Mouse (Mus musculus) neutrophil, adult 65 days (primary cell): Measurements from ENCODE around the gene Epha8. TPM values are rescaled to one million over a fixed set of nuclear protein-coding genes. Genes with fewer than 3 reads are reported as not detected.

ENCODE experiments used
- total RNA-seq: library from RNA; stranded (reverse); gene quantifications from 2 replicates; pipeline ENCODE4 v1.2.4, GENCODE M21; 2023

Gene Epha8
- total RNA-seq: not detected in 2 replicates

GRCm38 (mm10) chr4:136956751-136957446 is at the start of gene Epha8:
Gene Epha8 (minus strand): TSS chr4:136956816.

DNA sequence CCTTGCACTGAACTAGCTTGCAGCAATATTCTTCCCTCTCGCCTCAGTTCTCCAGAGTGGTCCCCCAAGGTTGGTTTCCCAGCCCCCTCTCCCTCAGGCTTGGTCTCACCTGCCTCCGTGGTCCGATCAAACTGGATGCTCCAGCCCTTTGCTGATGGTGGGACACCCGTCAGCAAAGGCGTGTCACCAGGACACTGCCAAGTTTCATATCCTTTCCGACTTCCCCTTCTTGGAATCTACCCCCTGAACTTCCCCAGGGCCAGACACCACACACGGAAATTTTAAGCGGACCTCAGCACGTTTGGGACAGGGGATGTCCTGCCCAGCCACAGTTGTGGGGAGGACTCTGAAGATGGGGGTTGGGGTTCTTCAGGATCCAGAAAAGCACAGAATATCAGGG is 58.0 kb downstream of the Epha8 start, which contains the start of gene C1qa:
Gene C1qa (minus strand): TSS at position 167 of the 400 bp plus-strand sequence.

GRCm38 (mm10) chr4:136892811-136893210 is 63.8 kb downstream of the Epha8 start, which contains the start of gene C1qc:
Gene C1qc (minus strand): TSS chr4:136893065.

DNA sequence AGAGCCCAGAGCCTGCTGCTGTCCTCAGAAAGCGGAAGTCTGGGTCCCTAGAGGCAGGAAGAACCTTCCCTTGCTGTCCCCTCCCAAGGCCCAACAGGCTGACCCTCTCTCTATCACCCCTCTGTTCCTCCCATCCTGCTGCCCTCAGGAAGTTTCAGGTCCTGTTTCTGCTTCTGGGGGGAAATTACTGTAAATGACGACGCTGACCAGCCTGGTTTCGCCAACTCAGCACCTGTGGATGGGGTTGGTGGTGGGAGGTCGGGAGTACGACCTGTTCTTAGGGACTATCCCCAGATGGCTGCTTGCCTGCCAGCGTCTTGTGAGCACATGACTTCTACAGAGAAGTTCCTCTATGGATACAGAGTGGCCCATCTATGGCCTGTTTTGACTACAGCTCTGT is 70.5 kb downstream of the Epha8 start, which contains the start of gene C1qb:
Gene C1qb (minus strand): TSS at position 87 of the 400 bp plus-strand sequence.

Other genes with a start within 250 kb of the Epha8 start
- 0.36 TPM in 1 of 2 replicates, not detected in the other for gene Ephb2, start 120.8 kb downstream of the Epha8 start, total RNA-seq
- not detected in 2 replicates for gene C1qb, start 70.6 kb downstream of the Epha8 start, total RNA-seq
- gene C1qc, start 63.8 kb downstream of the Epha8 start, total RNA-seq: not detected in 2 replicates
- gene C1qa, start 58.0 kb downstream of the Epha8 start, total RNA-seq: 0.63 TPM in 1 of 2 replicates, not detected in the other
- gene Zbtb40, start 92.0 kb upstream of the Epha8 start, total RNA-seq: 4.8 and 6.1 TPM in 2 replicates